Mouse (Mus musculus): Measurements from ENCODE around the gene Cenpm. TPM values are rescaled to one million over a fixed set of nuclear protein-coding genes. Genes with fewer than 3 reads are reported as not detected.

The Cenpm gene
- polyA plus RNA-seq, 1 experiment from 2014 or later, result 28.6 TPM

GRCm38 (mm10) chr15:82184656-82185055 lies 59.9 kb downstream of the Cenpm start:
- H3K27ac ChIP-seq, result no peak overlapping the region
- peaks cover 9% of the 10 kb centered on the region; the same call in 1 of the 2 replicates for H3K9me3 ChIP-seq
- no peak overlapping the region for H3K4me2 ChIP-seq (replicated peaks)
- ATAC-seq, result no peak
- no peaks in the 10 kb centered on the region for H3K4me1 ChIP-seq (replicated peaks)
- WGBS, result 93% methylated on average over 10 of the region's 10 CpGs
- H3K36me3 ChIP-seq, result peaks cover 99% of the 10 kb centered on the region
- H3K9ac ChIP-seq (replicated peaks), result no peak overlapping the region
- H3K27me3 ChIP-seq, result no peaks in the 10 kb centered on the region
- no peak overlapping the region for H3K4me3 ChIP-seq (replicated peaks)

GRCm38 (mm10) chr15:82184183-82184582 lies 60.4 kb downstream of the Cenpm start:
- Histone ChIP-seq H3K4me1 (replicated peaks) (no peaks in the 10 kb centered on the region), H3K27me3 (no peaks in the 10 kb centered on the region), H3K4me2 (replicated peaks) (no peak overlapping the region), H3K27ac (0 out of 2 replicates have a peak overlapping the region, but pooled peaks have one; percentile 5), H3K9me3 (peaks cover 9% of the 10 kb centered on the region; the same call in 1 of the 2 replicates), H3K36me3 (peaks cover 99% of the 10 kb centered on the region), H3K9ac (replicated peaks) (no peak overlapping the region), H3K4me3 (replicated peaks) (no peak overlapping the region)
- 84% methylated on average over 7 of the region's 7 CpGs for WGBS
- no peak for ATAC-seq

MicroRNAs within 50 kb of the gene (microRNA counts, 519-probe panel; counts per million panel counts)
- 3,406 counts per million, percentile 69 among the panel's probes with 10 or more counts for microRNA mmu-miR-33

Small RNA genes within 50 kb of the gene (microRNA-seq; reads per million reads assigned to microRNA genes)
- 158 reads per million, percentile 58 among the genes with 10 or more reads in this experiment for gene Mir33

Other genes with a start within 250 kb of the Cenpm start
- gene Desi1, start 210.9 kb downstream of the Cenpm start, polyA plus RNA-seq (2015; fragmentation: Nextera tagmentation; extraction: Ambion mirVana), result 37.5 and 42.7 TPM in 2 replicates
- 222 and 230 TPM in 2 replicates for gene Snu13, start 197.2 kb downstream of the Cenpm start, polyA plus RNA-seq (2015; fragmentation: Nextera tagmentation; extraction: Ambion mirVana)
- not detected in 2 replicates for gene 4930407I10Rik, start 185.6 kb downstream of the Cenpm start, polyA plus RNA-seq (2015; fragmentation: Nextera tagmentation; extraction: Ambion mirVana)
- 0.05 TPM in 1 of 2 replicates, not detected in the other for gene Mei1, start 174.8 kb downstream of the Cenpm start, polyA plus RNA-seq (2015; fragmentation: Nextera tagmentation; extraction: Ambion mirVana)
- gene Ccdc134, start 116.8 kb downstream of the Cenpm start, polyA plus RNA-seq (2015; fragmentation: Nextera tagmentation; extraction: Ambion mirVana), result 12.0 and 14.0 TPM in 2 replicates
- 225 and 230 TPM in 2 replicates for gene Srebf2, start 97.6 kb downstream of the Cenpm start, polyA plus RNA-seq (2015; fragmentation: Nextera tagmentation; extraction: Ambion mirVana)
- 0.50 and 0.70 TPM in 2 replicates for gene Shisa8, start 31.9 kb downstream of the Cenpm start, polyA plus RNA-seq (2015; fragmentation: Nextera tagmentation; extraction: Ambion mirVana)
- not detected in 2 replicates for gene Tnfrsf13c, start 20.4 kb downstream of the Cenpm start, polyA plus RNA-seq (2015; fragmentation: Nextera tagmentation; extraction: Ambion mirVana)
- gene 1500009C09Rik, start 7.6 kb upstream of the Cenpm start, polyA plus RNA-seq (2015; fragmentation: Nextera tagmentation; extraction: Ambion mirVana), result 9.6 and 9.7 TPM in 2 replicates
- 341 and 349 TPM in 2 replicates for gene Sept3, start 30.1 kb upstream of the Cenpm start, polyA plus RNA-seq (2015; fragmentation: Nextera tagmentation; extraction: Ambion mirVana)
- gene Wbp2nl, start 54.2 kb upstream of the Cenpm start, polyA plus RNA-seq (2015; fragmentation: Nextera tagmentation; extraction: Ambion mirVana), result not detected in 2 replicates
- 18.1 and 22.7 TPM in 2 replicates for gene Naga, start 94.2 kb upstream of the Cenpm start, polyA plus RNA-seq (2015; fragmentation: Nextera tagmentation; extraction: Ambion mirVana)
- gene Pheta2, start 94.2 kb upstream of the Cenpm start, polyA plus RNA-seq (2015; fragmentation: Nextera tagmentation; extraction: Ambion mirVana), result 0.99 and 1.5 TPM in 2 replicates
- 303 and 324 TPM in 2 replicates for gene Smdt1, start 94.2 kb upstream of the Cenpm start, polyA plus RNA-seq (2015; fragmentation: Nextera tagmentation; extraction: Ambion mirVana)
- gene Ndufa6, start 109.6 kb upstream of the Cenpm start, polyA plus RNA-seq (2015; fragmentation: Nextera tagmentation; extraction: Ambion mirVana), result 350 and 359 TPM in 2 replicates
- 1.1 and 1.8 TPM in 2 replicates for gene Cyp2d22, start 135.5 kb upstream of the Cenpm start, polyA plus RNA-seq (2015; fragmentation: Nextera tagmentation; extraction: Ambion mirVana)
- gene Cyp2d11, start 149.3 kb upstream of the Cenpm start, polyA plus RNA-seq (2015; fragmentation: Nextera tagmentation; extraction: Ambion mirVana), result not detected in 2 replicates
- gene Cyp2d10, start 162.4 kb upstream of the Cenpm start, polyA plus RNA-seq (2015; fragmentation: Nextera tagmentation; extraction: Ambion mirVana), result not detected in 2 replicates
- gene Cyp2d9, start 188.7 kb upstream of the Cenpm start, polyA plus RNA-seq (2015; fragmentation: Nextera tagmentation; extraction: Ambion mirVana), result not detected in 2 replicates

Measured in midbrain, embryonic 13.5 days (tissue).